Mouse (Mus musculus) liver, embryonic 13.5 days (tissue): ENCODE results near the gene Stra6. TPM values are rescaled to one million over a fixed set of nuclear protein-coding genes. Genes with fewer than 3 reads are reported as not detected.

Experiments
- ATAC-seq: fragments of 200-750 bp; cut with Nextera tagmentation; 2 replicates; pipeline ENCODE4 v1.8.0; 2017; ENCODE audit warnings: low read depth, mild to moderate bottlenecking, moderate number of reproducible peaks, moderate library complexity
- DNase-seq: peaks from one replicate; pipeline ENCODE4 v3.0.0; 2022
- H3K27ac ChIP-seq: fragments of 300-500 bp; sonication (generic); 2 replicates; pipeline ENCODE4 v1.5.1; 2015; ENCODE audit warnings: moderate library complexity, mild to moderate bottlenecking, inconsistent platforms
- H3K27me3 ChIP-seq: fragments of 300-500 bp; sonication (generic); 2 replicates; pipeline ENCODE4 v1.6.1; 2015; ENCODE audit warnings: mild to moderate bottlenecking, inconsistent platforms
- H3K36me3 ChIP-seq: fragments of 300-500 bp; sonication (generic); 2 replicates; pipeline ENCODE4 v1.6.1; 2015; ENCODE audit warnings: mild to moderate bottlenecking, inconsistent platforms
- H3K4me1 ChIP-seq: fragments of 300-500 bp; sonication (generic); replicated peaks from 2 replicates; pipeline ENCODE4 v1.6.1; 2015; ENCODE audit warnings: inconsistent platforms
- H3K4me2 ChIP-seq: fragments of 300-500 bp; sonication (generic); 2 replicates; pipeline ENCODE4 v1.6.1; 2015; ENCODE audit warnings: inconsistent platforms, mild to moderate bottlenecking, moderate library complexity
- H3K4me3 ChIP-seq: fragments of 300-500 bp; sonication (generic); replicated peaks from 2 replicates; pipeline ENCODE4 v1.5.1; 2015; ENCODE audit warnings: mild to moderate bottlenecking, inconsistent platforms
- H3K9ac ChIP-seq: fragments of 300-500 bp; sonication (generic); 2 replicates; pipeline ENCODE4 v1.6.1; 2015; ENCODE audit warnings: mild to moderate bottlenecking, inconsistent platforms
- H3K9me3 ChIP-seq: fragments of 300-500 bp; sonication (generic); replicated peaks from 2 replicates; pipeline ENCODE4 v1.6.1; 2016; ENCODE audit warnings: inconsistent platforms
- WGBS: fragments of 180-500 bp; shearing (Covaris S2); methylation state at CpG from one replicate; pipeline ENCODE4 v1.1.7; 2015; ENCODE audit not compliant: insufficient replicate concordance; 5-methylcytosine and 5-hydroxymethylcytosine counted together
- polyA plus RNA-seq: library from polyadenylated mRNA; unstranded; fragments of >200 nt; fragmentation: Nextera tagmentation; extraction: Ambion mirVana; gene quantifications from 2 replicates; pipeline ENCODE4 v1.2.1, GENCODE M21; 2015

Gene Stra6
- polyA plus RNA-seq, 1 experiment from 2014 or later: 0.05 TPM

GRCm38 (mm10) chr9:58049861-58050260, 13.7 kb upstream of the Stra6 start:
- Histone ChIP-seq H3K9me3 (no peaks in the 10 kb centered on the region), H3K27me3 (peaks cover 36% of the 10 kb centered on the region; the same call in 1 of the 2 replicates), H3K4me3 (no peak overlapping the region), H3K9ac (no peak overlapping the region), H3K4me2 (no peak overlapping the region), H3K4me1 (no peaks in the 10 kb centered on the region), H3K36me3 (no peaks in the 10 kb centered on the region), H3K27ac (no peak overlapping the region)
- WGBS: 52% methylated on average over 7 of the region's 7 CpGs
- DNase-seq (no peak), ATAC-seq (no peak)

GRCm38 (mm10) chr9:58051937-58052336, 11.7 kb upstream of the Stra6 start:
- Histone ChIP-seq H3K36me3 (no peaks in the 10 kb centered on the region), H3K4me1 (no peaks in the 10 kb centered on the region), H3K4me3 (no peak overlapping the region), H3K4me2 (no peak overlapping the region), H3K9ac (no peak overlapping the region), H3K27me3 (peaks cover 31% of the 10 kb centered on the region; the same call in 1 of the 2 replicates), H3K27ac (no peak overlapping the region), H3K9me3 (no peaks in the 10 kb centered on the region)
- DNase-seq (no peak), ATAC-seq (no peak)
- WGBS: 24% methylated on average over 5 of the region's 5 CpGs

- no peaks in the 10 kb centered on the region for H3K9me3 ChIP-seq
- no peak overlapping the region for H3K4me2 ChIP-seq
- H3K27ac ChIP-seq: no peak overlapping the region
- H3K9ac ChIP-seq: no peak overlapping the region
- WGBS: 15% methylated on average over 3 of the region's 3 CpGs
- DNase-seq (no peak), ATAC-seq (no peak)
- no peaks in the 10 kb centered on the region for H3K4me1 ChIP-seq
- no peaks in the 10 kb centered on the region for H3K36me3 ChIP-seq
- peaks cover 34% of the 10 kb centered on the region; the same call in 1 of the 2 replicates for H3K27me3 ChIP-seq
- H3K4me3 ChIP-seq: no peak overlapping the region
Measured at GRCm38 (mm10) chr9:58053102-58053501, 10.5 kb upstream of the Stra6 start.

GRCm38 (mm10) chr9:58053544-58053943, 10.0 kb upstream of the Stra6 start:
- no peaks in the 10 kb centered on the region for H3K4me1 ChIP-seq
- H3K9ac ChIP-seq: no peak overlapping the region
- DNase-seq (no peak), ATAC-seq (no peak)
- no peak overlapping the region for H3K4me3 ChIP-seq
- H3K36me3 ChIP-seq: no peaks in the 10 kb centered on the region
- H3K27me3 ChIP-seq: peaks cover 35% of the 10 kb centered on the region; the same call in 1 of the 2 replicates
- 29% methylated on average over 3 of the region's 3 CpGs for WGBS
- no peak overlapping the region for H3K27ac ChIP-seq
- no peaks in the 10 kb centered on the region for H3K9me3 ChIP-seq
- H3K4me2 ChIP-seq: no peak overlapping the region

GRCm38 (mm10) chr9:58054032-58054431, 9.6 kb upstream of the Stra6 start:
- Histone ChIP-seq H3K9me3 (no peaks in the 10 kb centered on the region), H3K4me2 (no peak overlapping the region), H3K9ac (no peak overlapping the region), H3K36me3 (no peaks in the 10 kb centered on the region), H3K27me3 (peaks cover 32% of the 10 kb centered on the region; the same call in 1 of the 2 replicates), H3K4me1 (no peaks in the 10 kb centered on the region), H3K4me3 (no peak overlapping the region), H3K27ac (no peak overlapping the region)
- WGBS: 64% methylated on average over 1 of the region's 1 CpGs
- ATAC-seq (no peak), DNase-seq (no peak)

GRCm38 (mm10) chr9:58055666-58056065, 7.9 kb upstream of the Stra6 start:
- Histone ChIP-seq H3K27ac (no peak overlapping the region), H3K4me2 (no peak overlapping the region), H3K9ac (no peak overlapping the region), H3K4me1 (no peaks in the 10 kb centered on the region), H3K36me3 (no peaks in the 10 kb centered on the region), H3K9me3 (no peaks in the 10 kb centered on the region), H3K27me3 (peaks cover 25% of the 10 kb centered on the region; the same call in 1 of the 2 replicates), H3K4me3 (no peak overlapping the region)
- DNase-seq (no peak), ATAC-seq (no peak)
- WGBS: 54% methylated on average over 5 of the region's 5 CpGs

GRCm38 (mm10) chr9:58059920-58060319, 3.7 kb upstream of the Stra6 start:
- no peak overlapping the region for H3K9ac ChIP-seq
- no peak overlapping the region for H3K4me2 ChIP-seq
- peaks cover 6% of the 10 kb centered on the region; the same call in 1 of the 2 replicates for H3K4me1 ChIP-seq
- DNase-seq (no peak), ATAC-seq (no peak)
- H3K36me3 ChIP-seq: no peaks in the 10 kb centered on the region
- H3K27ac ChIP-seq: no peak overlapping the region
- H3K4me3 ChIP-seq: no peak overlapping the region
- H3K9me3 ChIP-seq: no peaks in the 10 kb centered on the region
- 21% methylated on average over 1 of the region's 1 CpGs for WGBS
- H3K27me3 ChIP-seq: peaks cover 22% of the 10 kb centered on the region; the same call in 1 of the 2 replicates

- Histone ChIP-seq H3K4me2 (no peak overlapping the region), H3K36me3 (no peaks in the 10 kb centered on the region), H3K27ac (no peak overlapping the region), H3K9me3 (no peaks in the 10 kb centered on the region), H3K9ac (no peak overlapping the region), H3K27me3 (peaks cover 21% of the 10 kb centered on the region; the same call in 1 of the 2 replicates), H3K4me3 (no peak overlapping the region), H3K4me1 (peaks cover 6% of the 10 kb centered on the region; the same call in 1 of the 2 replicates)
- 6% methylated on average over 23 of the region's 23 CpGs for WGBS
- no peak for ATAC-seq
- peak; percentile 16 for DNase-seq
Measured at GRCm38 (mm10) chr9:58060677-58061667, 2.6 kb upstream of the Stra6 start.

GRCm38 (mm10) chr9:58065532-58065931, 1.9 kb downstream of the Stra6 start:
- Histone ChIP-seq H3K9me3 (no peaks in the 10 kb centered on the region), H3K36me3 (no peaks in the 10 kb centered on the region), H3K4me3 (no peak overlapping the region), H3K27ac (no peak overlapping the region), H3K9ac (no peak overlapping the region), H3K27me3 (peaks cover 9% of the 10 kb centered on the region), H3K4me1 (peaks cover 6% of the 10 kb centered on the region; the same call in 1 of the 2 replicates), H3K4me2 (no peak overlapping the region)
- DNase-seq: no peak
- ATAC-seq: no peak
- 65% methylated on average over 6 of the region's 6 CpGs for WGBS

GRCm38 (mm10) chr9:58065977-58066730, 2.6 kb downstream of the Stra6 start:
- Histone ChIP-seq H3K36me3 (no peaks in the 10 kb centered on the region), H3K4me3 (no peak overlapping the region), H3K27ac (no peak overlapping the region), H3K9me3 (no peaks in the 10 kb centered on the region), H3K4me2 (no peak overlapping the region), H3K9ac (no peak overlapping the region), H3K4me1 (peaks cover 3% of the 10 kb centered on the region; the same call in 1 of the 2 replicates), H3K27me3 (peaks cover 5% of the 10 kb centered on the region)
- WGBS: 65% methylated on average over 6 of the region's 6 CpGs
- ATAC-seq (no peak), DNase-seq (no peak)

GRCm38 (mm10) chr9:58066731-58067095, 3.1 kb downstream of the Stra6 start:
- H3K4me1 ChIP-seq: no peaks in the 10 kb centered on the region
- DNase-seq: no peak
- WGBS: 61% methylated on average over 6 of the region's 6 CpGs

More at GRCm38 (mm10) chr9:58066731-58067095, 3.1 kb downstream of the Stra6 start:
- H3K9ac ChIP-seq: no peak overlapping the region
- no peak overlapping the region for H3K27ac ChIP-seq
- H3K36me3 ChIP-seq: no peaks in the 10 kb centered on the region
- H3K27me3 ChIP-seq: peaks cover under 1% of the 10 kb centered on the region
- H3K9me3 ChIP-seq: no peaks in the 10 kb centered on the region
- H3K4me2 ChIP-seq: no peak overlapping the region
- no peak for ATAC-seq
- no peak overlapping the region for H3K4me3 ChIP-seq
